Mouse (Mus musculus) ES-Bruce4 (cell line): ENCODE results near the gene AI413582. TPM values are rescaled to one million over a fixed set of nuclear protein-coding genes. Genes with fewer than 3 reads are reported as not detected.
A peak's percentile ranks its signal among the peaks of the same experiment; 100 is the strongest.

Experiments used
- H3K27ac ChIP-seq: 2 replicates; pipeline ENCODE4 v1.5.1; 2012; ENCODE audit warnings: low read length, inconsistent platforms; ENCODE audit not compliant: insufficient read depth
- H3K27me3 ChIP-seq: 2 replicates; pipeline ENCODE4 v1.6.1; 2012; ENCODE audit warnings: mild to moderate bottlenecking, low read length, inconsistent platforms; ENCODE audit not compliant: control insufficient read depth, poor library complexity, insufficient read depth, severe bottlenecking
- H3K36me3 ChIP-seq: 2 replicates; pipeline ENCODE4 v1.6.1; 2012; ENCODE audit warnings: inconsistent platforms, mild to moderate bottlenecking, low read length, moderate library complexity; ENCODE audit not compliant: control insufficient read depth, poor library complexity, insufficient read depth, severe bottlenecking
- H3K4me1 ChIP-seq: one replicate; pipeline ENCODE4 v1.8.1; 2011; ENCODE audit warnings: low read length; ENCODE audit not compliant: control insufficient read depth, insufficient read depth
- H3K4me3 ChIP-seq: 2 replicates; pipeline ENCODE4 v1.5.1; 2011; ENCODE audit warnings: low read depth, mild to moderate bottlenecking, low read length
- H3K9ac ChIP-seq: 2 replicates; pipeline ENCODE4 v1.6.1; 2012; ENCODE audit warnings: low read depth, mild to moderate bottlenecking, inconsistent platforms; ENCODE audit not compliant: poor library complexity, severe bottlenecking
- H3K9me3 ChIP-seq: replicated peaks from 2 replicates; pipeline ENCODE4 v1.6.1; 2012; ENCODE audit warnings: mild to moderate bottlenecking, low read length, inconsistent platforms; ENCODE audit not compliant: control insufficient read depth, poor library complexity, insufficient read depth, severe bottlenecking
- CTCF ChIP-seq: IDR thresholded peaks from one replicate; pipeline ENCODE4 v1.8.1; 2011; ENCODE audit warnings: low read depth, low read length
- EP300 ChIP-seq: IDR thresholded peaks from 2 replicates; pipeline ENCODE4 v1.6.1; 2011; ENCODE audit warnings: low read depth, low read length; ENCODE audit not compliant: insufficient read depth
- POLR2A ChIP-seq: IDR thresholded peaks from one replicate; pipeline ENCODE4 v1.8.1; 2011; ENCODE audit warnings: low read length; ENCODE audit not compliant: insufficient read depth
- polyA plus RNA-seq: library from polyadenylated mRNA; stranded (reverse); fragments of >200 nt; gene quantifications from 2 replicates; pipeline ENCODE4 v1.2.4, GENCODE M21; 2011; ENCODE audit warnings: low read depth; ENCODE audit not compliant: missing spikeins, insufficient read depth, insufficient read length

AI413582 gene
- polyA plus RNA-seq, 1 experiment = 14.4 TPM

DNA sequence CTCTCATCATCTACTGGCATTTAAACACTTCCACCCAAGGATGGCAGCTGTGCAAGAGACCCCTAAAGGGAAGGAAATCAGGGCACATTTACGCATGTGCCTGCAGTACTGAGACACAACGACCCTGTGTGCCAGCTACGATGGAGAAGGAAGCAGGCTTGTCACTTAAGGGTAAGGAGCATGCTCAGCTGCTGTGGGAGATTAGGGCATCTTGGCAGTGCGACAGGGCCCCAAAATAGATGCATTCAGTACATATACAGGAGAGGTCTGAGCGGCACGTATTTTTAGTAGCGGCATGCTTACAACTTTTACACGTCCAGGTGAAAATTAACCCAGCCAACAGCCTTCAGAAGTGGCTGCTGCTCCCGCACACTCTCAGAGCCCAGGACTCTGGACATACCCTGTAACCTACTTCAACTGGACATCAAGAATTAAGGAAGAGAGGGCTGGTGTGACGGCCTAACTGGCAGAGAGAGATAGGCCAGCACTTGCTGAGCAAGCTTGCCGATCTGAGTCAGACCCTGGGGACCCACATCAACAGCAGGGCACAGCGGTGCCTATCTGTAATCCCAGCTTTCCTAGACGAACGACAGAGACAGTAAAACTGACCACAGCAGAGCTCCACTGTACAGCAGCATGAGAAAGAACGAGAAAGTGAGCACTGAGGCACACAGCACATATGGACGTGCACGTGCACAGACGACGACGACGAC, 38.1 kb upstream of the AI413582 start:
- H3K27ac ChIP-seq = peak overlapping the region; percentile 59
- H3K4me3 ChIP-seq = no peak overlapping the region

DNA sequence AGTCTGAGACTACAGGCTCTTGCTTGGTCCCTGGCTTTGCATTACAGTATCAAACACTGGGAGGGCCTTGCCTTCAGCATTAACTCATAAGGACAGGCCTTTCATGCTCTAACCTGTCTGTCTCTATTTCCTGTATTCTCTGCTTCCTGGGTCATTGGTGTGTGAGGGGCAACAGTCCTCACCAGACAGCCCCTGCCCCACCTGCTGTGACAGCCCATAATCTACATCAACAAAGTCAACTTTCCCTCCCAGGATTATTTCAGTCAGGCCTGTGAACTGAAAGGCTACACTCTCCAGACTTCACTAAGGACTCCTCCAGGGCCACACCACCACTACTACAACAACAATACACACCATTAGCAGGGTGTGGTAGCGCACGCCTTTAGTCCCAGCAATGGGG, 37.5 kb upstream of the AI413582 start:
- peaks cover 11% of the 10 kb centered on the region for H3K4me1 ChIP-seq
- H3K4me3 ChIP-seq = no peak overlapping the region
- H3K27me3 ChIP-seq = no peaks in the 10 kb centered on the region
- no peaks in the 10 kb centered on the region for H3K36me3 ChIP-seq
- H3K9me3 ChIP-seq = no peaks in the 10 kb centered on the region
- TF ChIP-seq CTCF (no peak), EP300 (peak; percentile 65)
- no peak overlapping the region for H3K9ac ChIP-seq
- H3K27ac ChIP-seq = peak overlapping the region; percentile 59

More for the DNA sequence above, 38.1 kb upstream of the AI413582 start:
- Histone ChIP-seq H3K9ac (no peak overlapping the region), H3K36me3 (no peaks in the 10 kb centered on the region), H3K9me3 (no peaks in the 10 kb centered on the region), H3K4me1 (peaks cover 11% of the 10 kb centered on the region), H3K27me3 (no peaks in the 10 kb centered on the region)
- TF ChIP-seq EP300 = no peak
- TF ChIP-seq CTCF = no peak
- no peak for TF ChIP-seq POLR2A

DNA sequence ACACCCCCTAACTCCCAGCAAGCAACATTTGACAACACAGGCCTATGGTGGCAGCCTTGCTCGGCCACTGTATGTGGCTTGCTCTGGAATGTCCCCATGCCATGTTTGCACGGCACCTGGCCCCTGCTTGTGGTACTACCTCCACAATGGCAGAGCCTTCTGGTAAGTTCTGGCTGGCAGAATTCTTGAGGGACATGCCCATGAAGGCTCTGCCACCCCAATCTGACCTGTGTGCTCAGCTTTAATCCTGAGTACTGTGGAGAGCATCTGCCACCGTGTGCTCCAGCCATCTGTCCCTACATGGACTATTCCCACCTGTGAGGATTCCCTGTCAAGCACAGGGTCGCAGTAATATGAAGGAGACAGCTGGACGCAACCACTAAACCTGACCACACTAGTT, 35.3 kb upstream of the AI413582 start:
- no peaks in the 10 kb centered on the region for H3K27me3 ChIP-seq
- H3K27ac ChIP-seq = no peak overlapping the region
- no peak for TF ChIP-seq POLR2A
- no peak for TF ChIP-seq EP300
- TF ChIP-seq CTCF = no peak
- H3K9ac ChIP-seq = no peak overlapping the region
- no peaks in the 10 kb centered on the region for H3K36me3 ChIP-seq
- H3K4me1 ChIP-seq = peaks cover 11% of the 10 kb centered on the region
- no peak overlapping the region for H3K4me3 ChIP-seq
- no peaks in the 10 kb centered on the region for H3K9me3 ChIP-seq

DNA sequence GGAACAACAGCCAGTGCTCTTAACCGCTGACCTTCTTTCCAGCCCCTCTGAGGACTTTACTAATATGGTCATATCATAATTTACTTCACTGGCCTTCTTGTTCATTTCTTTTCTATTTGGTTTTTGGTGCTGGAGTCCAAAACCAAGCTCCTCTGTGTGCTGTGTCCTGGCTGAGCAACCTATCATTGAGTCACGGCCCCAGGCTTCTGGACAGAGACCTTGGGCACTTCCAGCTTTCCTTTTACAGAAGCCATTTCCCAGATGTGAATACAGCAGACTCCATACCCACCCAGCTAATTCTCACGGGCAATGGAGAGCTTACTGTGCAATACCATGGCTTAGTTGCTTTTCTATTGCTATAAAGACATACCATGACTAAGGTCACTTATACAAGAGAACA, 34.7 kb upstream of the AI413582 start:
- Histone ChIP-seq H3K9ac (no peak overlapping the region), H3K27me3 (no peaks in the 10 kb centered on the region), H3K4me1 (peaks cover 11% of the 10 kb centered on the region), H3K36me3 (no peaks in the 10 kb centered on the region), H3K9me3 (no peaks in the 10 kb centered on the region), H3K4me3 (no peak overlapping the region), H3K27ac (no peak overlapping the region)
- TF ChIP-seq EP300 = no peak

DNA sequence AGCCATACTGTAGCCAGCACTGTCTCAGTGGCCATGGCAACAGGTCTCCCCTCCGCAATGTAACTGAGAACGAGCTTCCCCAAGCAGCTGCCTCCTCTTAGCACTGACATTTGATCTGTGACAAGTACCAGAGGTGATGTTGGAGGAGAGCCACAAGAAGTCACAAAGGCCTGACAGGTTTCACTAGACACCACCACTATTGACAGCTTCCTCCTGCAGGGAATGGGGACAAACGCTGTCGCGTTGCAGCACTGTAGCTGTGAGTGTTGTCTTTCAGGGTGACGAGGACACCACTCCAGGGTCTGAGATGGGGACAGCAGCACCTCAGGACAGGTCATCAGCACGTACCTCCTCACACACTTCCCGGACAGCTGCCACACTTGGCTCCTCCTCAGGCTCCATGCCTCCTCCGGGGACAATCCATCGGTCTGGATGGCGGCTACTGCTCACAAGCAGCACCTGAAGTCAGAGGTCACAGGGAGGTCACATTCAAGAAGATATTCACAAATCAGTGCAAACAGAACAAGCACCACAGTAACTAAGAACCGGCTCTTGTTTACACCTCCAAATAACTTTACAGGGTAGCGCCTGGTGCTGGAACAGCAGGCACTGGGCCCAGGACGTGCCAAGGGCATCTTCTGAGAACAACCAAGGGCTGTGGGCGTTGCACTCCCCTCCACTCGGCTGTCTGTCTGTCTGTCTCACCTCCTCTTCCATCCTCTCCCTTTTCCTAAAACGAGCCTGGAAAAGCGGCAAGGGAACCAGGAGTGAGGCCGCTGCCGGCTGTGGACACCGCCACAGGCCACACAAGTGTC, 31.0 kb upstream of the AI413582 start:
- no peak overlapping the region for H3K27ac ChIP-seq
- no peaks in the 10 kb centered on the region for H3K9me3 ChIP-seq
- TF ChIP-seq CTCF (no peak), POLR2A (no peak), EP300 (no peak)
- peaks cover 5% of the 10 kb centered on the region for H3K4me1 ChIP-seq
- H3K27me3 ChIP-seq = no peaks in the 10 kb centered on the region
- no peak overlapping the region for H3K9ac ChIP-seq
- no peak overlapping the region for H3K4me3 ChIP-seq
- H3K36me3 ChIP-seq = no peaks in the 10 kb centered on the region
